Mouse (Mus musculus) B cell, adult (primary cell): ENCODE data around the gene Dpp4. TPM values are rescaled to one million over a fixed set of nuclear protein-coding genes. Genes with fewer than 3 reads are reported as not detected.

Experiments used
- total RNA-seq: library from RNA; stranded (reverse); gene quantifications from 4 replicates; pipeline ENCODE4 v1.2.4, GENCODE M21; 2023; ENCODE audit not compliant: inconsistent age

The Dpp4 gene
- 88.7 to 106 TPM (median 94.0 TPM) in 4 replicates for total RNA-seq

DNA sequence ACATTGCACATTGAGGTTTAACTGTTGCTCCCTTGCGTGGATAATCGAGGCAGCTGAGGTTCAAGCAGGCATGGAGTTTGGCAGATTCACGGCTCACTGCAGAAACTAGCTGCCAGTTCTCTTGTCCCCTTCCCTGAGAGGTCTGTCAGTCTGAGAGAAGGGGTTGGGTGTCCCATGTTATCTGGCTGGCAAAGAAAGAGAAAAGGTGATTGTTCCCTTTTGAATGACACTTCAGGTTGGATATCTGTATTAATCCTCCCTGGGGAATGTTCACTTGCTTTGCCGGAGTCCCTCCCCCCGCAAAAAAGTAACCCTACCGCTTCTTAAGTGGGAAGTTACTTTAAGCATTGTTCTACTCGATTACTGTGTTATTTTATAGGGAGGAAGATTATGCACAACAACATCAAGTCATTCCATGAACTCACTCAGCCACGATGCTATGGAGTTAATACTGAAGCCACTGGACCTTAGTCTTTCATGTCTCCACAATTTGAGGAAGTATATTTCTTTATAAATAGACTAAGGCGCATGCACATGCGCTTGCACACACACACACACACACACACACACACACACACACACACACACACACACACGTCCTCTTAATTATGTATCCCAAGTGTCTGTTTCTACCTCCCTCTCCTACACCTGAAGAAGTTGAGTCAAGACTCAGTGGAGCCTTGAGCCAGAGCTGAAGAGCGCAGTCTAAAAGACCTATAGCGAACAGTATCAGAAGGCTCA, at the start of gene Dpp4:
Gene Dpp4, minus strand, starts transcription at position 151 of the 741 bp plus-strand sequence.

Other genes with a start within 250 kb of the Dpp4 start
- gene Gcg, start 71.4 kb upstream of the Dpp4 start, total RNA-seq = not detected in 4 replicates
- gene Fap, start 161.8 kb upstream of the Dpp4 start, total RNA-seq = not detected in 4 replicates
- 2.6 to 6.1 TPM (median 3.8 TPM) in 4 replicates for gene Ifih1, start 234.0 kb upstream of the Dpp4 start, total RNA-seq